Mouse (Mus musculus) limb, embryonic 13.5 days (tissue): Measurements from ENCODE around the gene Rapgef5. TPM values are rescaled to one million over a fixed set of nuclear protein-coding genes. Genes with fewer than 3 reads are reported as not detected.
"Not testable (repeated sequence)": the region's sequence is repeated elsewhere in the genome, so short reads cannot be mapped to it uniquely, and the experiment has no call there.

Experiments used
- ATAC-seq: fragments of 200-750 bp; cut with Nextera tagmentation; 2 replicates; pipeline ENCODE4 v1.8.0; 2017; ENCODE audit warnings: low read depth, moderate number of reproducible peaks, moderate TSS enrichment; ENCODE audit not compliant: low FRiP score
- H3K27ac ChIP-seq: fragments of 300-500 bp; sonication (generic); 2 replicates; pipeline ENCODE4 v1.5.1; 2015; ENCODE audit warnings: inconsistent platforms, mild to moderate bottlenecking, moderate library complexity
- H3K27me3 ChIP-seq: fragments of 300-500 bp; sonication (generic); 2 replicates; pipeline ENCODE4 v1.6.1; 2015; ENCODE audit warnings: mild to moderate bottlenecking, inconsistent platforms
- H3K36me3 ChIP-seq: fragments of 300-500 bp; sonication (generic); 2 replicates; pipeline ENCODE4 v1.6.1; 2015; ENCODE audit warnings: inconsistent platforms, mild to moderate bottlenecking, moderate library complexity
- H3K4me1 ChIP-seq: fragments of 300-500 bp; sonication (generic); 2 replicates; pipeline ENCODE4 v1.6.1; 2015; ENCODE audit warnings: inconsistent platforms
- H3K4me2 ChIP-seq: fragments of 300-500 bp; sonication (generic); replicated peaks from 2 replicates; pipeline ENCODE4 v1.6.1; 2015; ENCODE audit warnings: inconsistent platforms, mild to moderate bottlenecking, moderate library complexity
- H3K4me3 ChIP-seq: fragments of 300-500 bp; sonication (generic); 2 replicates; pipeline ENCODE4 v1.5.1; 2015; ENCODE audit warnings: moderate library complexity, mild to moderate bottlenecking, inconsistent platforms
- H3K9ac ChIP-seq: fragments of 300-500 bp; sonication (generic); 2 replicates; pipeline ENCODE4 v1.6.1; 2015; ENCODE audit warnings: mild to moderate bottlenecking, inconsistent platforms
- H3K9me3 ChIP-seq: fragments of 300-500 bp; sonication (generic); 2 replicates; pipeline ENCODE4 v1.6.1; 2016; ENCODE audit warnings: inconsistent platforms
- WGBS: fragments of 180-500 bp; shearing (Covaris S2); methylation state at CpG from one replicate; pipeline ENCODE4 v1.1.7; 2015; 5-methylcytosine and 5-hydroxymethylcytosine counted together
- polyA plus RNA-seq: library from polyadenylated mRNA; unstranded; fragments of >200 nt; fragmentation: Nextera tagmentation; extraction: Ambion mirVana; gene quantifications from 2 replicates; pipeline ENCODE4 v1.2.1, GENCODE M21; 2015

Gene Rapgef5
- polyA plus RNA-seq, 1 experiment from 2014 or later, result 7.6 TPM

DNA sequence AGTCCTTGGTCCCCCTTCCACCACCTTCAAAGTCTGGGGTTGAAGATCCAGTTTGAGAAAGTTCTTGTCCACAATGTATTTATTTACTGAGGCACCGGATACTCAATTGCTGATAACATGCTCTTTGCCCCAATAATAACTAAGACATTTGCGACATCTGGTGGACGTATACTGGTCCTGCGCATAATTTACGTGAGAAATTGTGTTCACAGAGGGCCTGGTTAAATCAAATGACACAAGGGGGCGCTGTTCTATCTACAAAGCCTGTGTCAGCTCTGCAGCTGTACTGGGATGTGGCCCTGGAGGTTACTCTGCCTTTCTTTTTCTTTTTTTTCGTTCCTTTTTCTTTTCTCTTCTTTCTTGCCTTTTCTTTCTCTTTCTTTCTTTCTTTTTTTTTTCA, 248.6 kb downstream of the Rapgef5 start:
- Histone ChIP-seq H3K4me1 (peaks cover 8% of the 10 kb centered on the region), H3K36me3 (no peaks in the 10 kb centered on the region), H3K4me3 (no peak overlapping the region), H3K4me2 (no peak overlapping the region), H3K9me3 (no peaks in the 10 kb centered on the region), H3K27me3 (0 out of 2 replicates have a peak, but pooled peaks cover 2% of the 10 kb centered on the region), H3K9ac (no peak overlapping the region), H3K27ac (no peak overlapping the region)
- 6% methylated on average over 7 of the region's 7 CpGs for WGBS
- peak; percentile 56; the same call in 1 of the 2 replicates for ATAC-seq

- Histone ChIP-seq H3K27me3 (0 out of 2 replicates have a peak, but pooled peaks cover 2% of the 10 kb centered on the region), H3K9ac (no peak overlapping the region), H3K27ac (no peak overlapping the region), H3K4me2 (no peak overlapping the region), H3K36me3 (no peaks in the 10 kb centered on the region), H3K9me3 (no peaks in the 10 kb centered on the region), H3K4me1 (no peaks in the 10 kb centered on the region), H3K4me3 (no peak overlapping the region)
- ATAC-seq, result no peak
- 7% methylated on average over 5 of the region's 5 CpGs for WGBS
Observed at GRCm38 (mm10) chr12:117769113-117769512, 252.8 kb downstream of the Rapgef5 start.

DNA sequence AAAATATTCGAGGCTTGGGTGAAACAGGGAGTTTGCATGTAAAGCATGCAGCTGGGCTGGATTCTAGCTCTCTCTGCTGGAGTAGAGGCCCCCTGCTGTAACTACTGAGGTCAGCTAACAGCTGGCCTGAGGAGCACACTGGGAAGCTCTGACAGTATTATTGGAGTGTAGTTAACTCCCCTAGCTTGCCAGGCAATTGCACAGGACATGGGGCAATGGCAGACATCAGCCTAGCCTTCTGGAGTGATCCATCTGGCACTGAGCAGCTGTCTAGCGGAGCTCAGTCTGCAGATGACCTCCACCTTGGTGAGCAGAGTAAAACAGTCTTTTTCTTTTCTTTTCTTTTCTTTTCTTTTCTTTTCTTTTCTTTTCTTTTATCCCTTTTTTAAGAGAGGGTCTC, 253.9 kb downstream of the Rapgef5 start:
- Histone ChIP-seq H3K4me2 (no peak overlapping the region), H3K4me3 (no peak overlapping the region), H3K27ac (no peak overlapping the region), H3K9ac (no peak overlapping the region), H3K9me3 (no peaks in the 10 kb centered on the region), H3K4me1 (no peaks in the 10 kb centered on the region), H3K36me3 (no peaks in the 10 kb centered on the region), H3K27me3 (0 out of 2 replicates have a peak, but pooled peaks cover 2% of the 10 kb centered on the region)
- no peak for ATAC-seq
- WGBS, result 37% methylated on average over 2 of the region's 2 CpGs

- Histone ChIP-seq H3K4me3 (no peak overlapping the region), H3K27me3 (no peaks in the 10 kb centered on the region), H3K9me3 (no peaks in the 10 kb centered on the region), H3K9ac (no peak overlapping the region), H3K27ac (no peak overlapping the region), H3K4me1 (no peaks in the 10 kb centered on the region), H3K36me3 (no peaks in the 10 kb centered on the region), H3K4me2 (no peak overlapping the region)
- 76% methylated on average over 4 of the region's 4 CpGs for WGBS
- ATAC-seq, result no peak
Observed at GRCm38 (mm10) chr12:117771156-117771555, 254.9 kb downstream of the Rapgef5 start.

GRCm38 (mm10) chr12:117772638-117773037, 256.4 kb downstream of the Rapgef5 start:
- Histone ChIP-seq H3K4me2 (no peak overlapping the region), H3K4me1 (no peaks in the 10 kb centered on the region), H3K9ac (no peak overlapping the region), H3K4me3 (no peak overlapping the region), H3K27ac (no peak overlapping the region), H3K27me3 (no peaks in the 10 kb centered on the region), H3K9me3 (no peaks in the 10 kb centered on the region), H3K36me3 (no peaks in the 10 kb centered on the region)
- ATAC-seq, result no peak
- WGBS, result 4% methylated on average over 2 of the region's 2 CpGs

DNA sequence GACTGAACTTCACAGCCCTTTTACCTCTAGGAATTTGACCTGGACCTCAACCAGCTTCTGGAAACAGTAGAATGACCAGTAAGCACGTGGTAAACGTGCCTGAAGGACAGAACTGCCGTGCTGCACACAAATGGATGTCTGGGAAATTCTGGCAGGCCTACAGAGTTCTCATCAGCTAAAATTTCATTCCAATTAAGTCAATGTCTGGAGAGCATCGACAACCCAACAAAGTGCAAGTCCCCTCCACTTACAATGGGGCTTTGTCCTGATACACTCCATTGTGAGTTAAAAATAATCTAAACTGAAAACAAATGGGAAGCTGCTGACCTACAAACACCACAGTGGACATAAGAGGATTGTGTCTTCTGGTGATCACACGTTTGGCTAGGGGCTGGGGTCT, 260.6 kb downstream of the Rapgef5 start:
- H3K36me3 ChIP-seq, result no peaks in the 10 kb centered on the region
- no peak overlapping the region for H3K9ac ChIP-seq
- H3K27ac ChIP-seq, result no peak overlapping the region
- ATAC-seq, result no peak
- 71% methylated on average over 5 of the region's 5 CpGs for WGBS
- H3K4me3 ChIP-seq, result no peak overlapping the region
- H3K9me3 ChIP-seq, result no peaks in the 10 kb centered on the region
- H3K27me3 ChIP-seq, result no peaks in the 10 kb centered on the region
- H3K4me2 ChIP-seq, result no peak overlapping the region
- no peaks in the 10 kb centered on the region for H3K4me1 ChIP-seq

DNA sequence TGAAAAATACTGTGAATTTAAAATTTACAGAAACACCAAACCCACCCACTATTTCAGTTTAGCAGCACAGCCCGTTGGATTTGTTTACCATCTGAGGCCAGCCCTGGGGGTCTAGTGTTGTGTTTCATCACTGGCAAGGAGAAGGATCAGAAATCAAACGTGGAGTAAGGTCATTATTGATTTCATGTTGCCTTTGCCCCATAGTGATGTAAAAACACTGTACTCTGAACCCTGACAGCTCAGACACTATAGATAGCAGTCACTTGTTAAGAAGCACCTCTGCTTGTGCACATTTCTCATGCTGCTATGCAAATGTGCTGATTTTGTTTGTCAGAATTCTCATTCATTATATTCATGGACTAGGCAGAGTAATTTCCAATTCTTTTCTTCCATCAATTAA, 265.1 kb downstream of the Rapgef5 start:
- no peaks in the 10 kb centered on the region for H3K9me3 ChIP-seq
- no peak overlapping the region for H3K4me3 ChIP-seq
- H3K27me3 ChIP-seq, result no peaks in the 10 kb centered on the region
- no peak overlapping the region for H3K9ac ChIP-seq
- H3K4me1 ChIP-seq, result no peaks in the 10 kb centered on the region
- no peak overlapping the region for H3K4me2 ChIP-seq
- H3K36me3 ChIP-seq, result no peaks in the 10 kb centered on the region
- no peak overlapping the region for H3K27ac ChIP-seq
- no peak for ATAC-seq
- WGBS, result 35% methylated on average over 2 of the region's 2 CpGs

- Histone ChIP-seq H3K36me3 (no peaks in the 10 kb centered on the region), H3K4me2 (no peak overlapping the region), H3K9ac (no peak overlapping the region), H3K9me3 (no peaks in the 10 kb centered on the region), H3K4me1 (peaks cover under 1% of the 10 kb centered on the region), H3K27ac (no peak overlapping the region), H3K27me3 (peaks cover 6% of the 10 kb centered on the region; the same call in 1 of the 2 replicates), H3K4me3 (no peak overlapping the region)
- 85% methylated on average over 1 of the region's 1 CpGs for WGBS
- ATAC-seq, result no peak
Observed at GRCm38 (mm10) chr12:117783426-117783825, 267.1 kb downstream of the Rapgef5 start.

GRCm38 (mm10) chr12:117786621-117787020, 270.3 kb downstream of the Rapgef5 start:
- no peak overlapping the region for H3K4me2 ChIP-seq
- 52% methylated on average over 6 of the region's 6 CpGs for WGBS
- H3K36me3 ChIP-seq, result no peaks in the 10 kb centered on the region
- no peak overlapping the region for H3K9ac ChIP-seq
- peaks cover 9% of the 10 kb centered on the region for H3K4me1 ChIP-seq
- no peaks in the 10 kb centered on the region for H3K9me3 ChIP-seq
- no peak for ATAC-seq
- H3K4me3 ChIP-seq, result no peak overlapping the region
- no peak overlapping the region for H3K27ac ChIP-seq
- peaks cover 6% of the 10 kb centered on the region for H3K27me3 ChIP-seq

DNA sequence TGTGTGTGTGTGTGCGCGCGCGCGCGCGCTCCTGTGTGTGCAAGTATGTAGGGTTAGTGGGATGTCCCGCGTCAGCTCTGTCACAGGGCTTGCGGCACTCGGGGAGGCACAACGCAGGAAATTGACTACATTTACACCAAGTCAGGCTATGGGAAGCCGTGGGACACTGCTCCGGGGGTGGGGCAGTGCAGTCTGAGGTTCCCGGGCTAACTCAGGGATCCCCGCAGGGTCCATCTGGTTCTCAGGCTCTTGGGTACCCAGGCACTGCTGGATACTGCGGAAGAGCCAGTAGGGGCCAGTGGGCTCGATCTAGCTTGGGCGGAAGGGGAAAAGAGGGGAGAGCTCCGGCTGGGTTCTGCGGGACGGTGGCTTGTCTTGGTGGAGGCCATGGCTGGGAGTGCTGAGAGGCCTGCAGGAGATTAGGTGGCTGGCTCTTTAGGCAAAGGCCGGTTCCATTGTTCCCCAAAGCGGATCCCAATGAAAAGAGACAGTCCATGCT, 272.3 kb downstream of the Rapgef5 start:
- Histone ChIP-seq H3K36me3 (no peaks in the 10 kb centered on the region), H3K27ac (no peak overlapping the region), H3K4me2 (peak overlapping the region; percentile 68), H3K9ac (peak overlapping the region; percentile 59), H3K4me1 (peaks cover 9% of the 10 kb centered on the region), H3K4me3 (peak overlapping the region; percentile 38), H3K27me3 (peaks cover 6% of the 10 kb centered on the region), H3K9me3 (no peaks in the 10 kb centered on the region)
- no peak for ATAC-seq
- 11% methylated on average over 24 of the region's 24 CpGs for WGBS

GRCm38 (mm10) chr12:117789017-117789416, 272.7 kb downstream of the Rapgef5 start:
- Histone ChIP-seq H3K36me3 (no peaks in the 10 kb centered on the region), H3K4me2 (peak overlapping the region; percentile 68), H3K9me3 (no peaks in the 10 kb centered on the region), H3K27me3 (peaks cover 6% of the 10 kb centered on the region), H3K4me3 (no peak overlapping the region), H3K4me1 (peaks cover 9% of the 10 kb centered on the region), H3K9ac (no peak overlapping the region), H3K27ac (no peak overlapping the region)
- WGBS, result 25% methylated on average over 7 of the region's 7 CpGs
- no peak for ATAC-seq

GRCm38 (mm10) chr12:117795303-117795702, 279.0 kb downstream of the Rapgef5 start:
- no peaks in the 10 kb centered on the region for H3K27me3 ChIP-seq
- H3K9ac ChIP-seq, result no peak overlapping the region
- ATAC-seq, result no peak
- H3K36me3 ChIP-seq, result no peaks in the 10 kb centered on the region
- 89% methylated on average over 4 of the region's 4 CpGs for WGBS
- no peak overlapping the region for H3K4me3 ChIP-seq
- no peaks in the 10 kb centered on the region for H3K9me3 ChIP-seq
- no peaks in the 10 kb centered on the region for H3K4me1 ChIP-seq
- H3K4me2 ChIP-seq, result no peak overlapping the region
- H3K27ac ChIP-seq, result no peak overlapping the region

GRCm38 (mm10) chr12:117803989-117804388, 287.7 kb downstream of the Rapgef5 start, which contains the start of gene Cdca7l:
Gene Cdca7l, plus strand, starts transcription at chr12:117804289.
- H3K4me1 ChIP-seq, result peaks cover 27% of the 10 kb centered on the region
- WGBS, result 64% methylated on average over 1 of the region's 6 CpGs
- not testable (repeated sequence) for H3K4me2 ChIP-seq, H3K9ac ChIP-seq, H3K36me3 ChIP-seq, H3K9me3 ChIP-seq, ATAC-seq, H3K4me3 ChIP-seq, H3K27ac ChIP-seq
- H3K27me3 ChIP-seq, result peaks cover 23% of the 10 kb centered on the region
